Mouse (Mus musculus) liver, embryonic 14.5 days (tissue): ENCODE data around the gene Nrbf2.
A peak's percentile ranks its signal among the peaks of the same experiment; 100 is the strongest.

Experiments
- CTCF ChIP-seq: IDR thresholded peaks from 2 replicates; pipeline ENCODE4 v1.5.1; 2016; ENCODE audit warnings: antibody characterized with exemption, low read depth, control low read depth
- EP300 ChIP-seq: IDR thresholded peaks from 2 replicates; pipeline ENCODE4 v1.6.1; 2016; ENCODE audit warnings: antibody characterized with exemption, low read depth

DNA sequence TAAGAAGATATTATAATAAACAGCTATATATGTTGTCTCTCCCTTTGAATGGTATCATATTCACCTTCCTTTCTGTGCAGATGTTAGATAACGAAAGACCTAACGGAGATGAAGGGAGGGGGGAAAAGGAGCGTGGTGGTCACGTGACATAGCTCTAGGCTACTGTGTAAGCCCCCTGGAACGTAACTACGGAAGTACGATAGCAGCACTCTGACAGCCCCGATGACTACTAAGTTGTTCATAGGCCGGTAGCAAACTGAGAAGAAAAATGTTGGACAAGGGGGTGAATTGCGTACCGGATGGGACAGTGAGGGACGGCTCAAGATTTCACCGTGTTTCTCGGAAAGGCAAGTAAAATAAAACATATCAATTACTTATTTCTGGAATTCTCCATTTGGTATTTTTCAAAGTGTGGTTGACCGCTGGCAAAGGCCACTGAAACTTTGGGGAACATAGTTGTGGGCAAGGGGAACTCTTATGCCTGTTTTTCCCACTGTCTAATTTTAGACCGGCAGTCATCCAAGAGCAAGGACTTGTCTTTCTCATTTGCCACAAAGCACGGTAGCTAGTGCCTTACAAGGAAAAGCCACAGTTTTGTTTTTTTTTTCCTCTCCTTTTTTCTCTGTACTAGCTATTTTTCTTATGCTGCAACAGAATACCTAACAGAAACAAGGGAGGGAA, 12.2 kb upstream of the Nrbf2 start:
- peak; percentile 33; the same call in 1 of the 2 replicates for TF ChIP-seq EP300
- no peak for TF ChIP-seq CTCF
